Mouse (Mus musculus): ENCODE measurements around the gene Kif5c. TPM values are rescaled to one million over a fixed set of nuclear protein-coding genes. Genes with fewer than 3 reads are reported as not detected.

Kif5c gene
- 100 to 1,000 TPM; 500 to 512 TPM for total RNA-seq (2021)

- DNase-seq, result peak; percentile 94
These were observed at the start of gene Kif5c for GRCm38 (mm10) chr2:49618829-49619718. Gene Kif5c (plus strand): TSS chr2:49619298.

GRCm38 (mm10) chr2:49569862-49570777 is 49.0 kb upstream of the Kif5c start:
- DNase-seq, result peak; percentile 36 to 42

- no peak for DNase-seq
These were observed 48.4 kb upstream of the Kif5c start for GRCm38 (mm10) chr2:49570778-49571101.

- no peak for DNase-seq
These were observed 47.8 kb upstream of the Kif5c start for GRCm38 (mm10) chr2:49571159-49571920.

GRCm38 (mm10) chr2:49572111-49572642 is 46.9 kb upstream of the Kif5c start:
- DNase-seq, result peak; percentile 49 to 54

- no peak for DNase-seq
These were observed 46.4 kb upstream of the Kif5c start for GRCm38 (mm10) chr2:49572684-49573083.

- no peak for DNase-seq
These were observed 45.8 kb upstream of the Kif5c start for GRCm38 (mm10) chr2:49573282-49573681.

GRCm38 (mm10) chr2:49580585-49580984 is 38.5 kb upstream of the Kif5c start:
- no peak for DNase-seq

GRCm38 (mm10) chr2:49582546-49582945 is 36.6 kb upstream of the Kif5c start:
- DNase-seq, result no peak

GRCm38 (mm10) chr2:49583311-49583710 is 35.8 kb upstream of the Kif5c start:
- no peak for DNase-seq

- DNase-seq, result no peak
These were observed 28.6 kb upstream of the Kif5c start for GRCm38 (mm10) chr2:49590450-49590849.

- DNase-seq, result no peak
These were observed 26.2 kb upstream of the Kif5c start for GRCm38 (mm10) chr2:49592926-49593325.

GRCm38 (mm10) chr2:49594886-49595285 is 24.2 kb upstream of the Kif5c start:
- no peak for DNase-seq

GRCm38 (mm10) chr2:49596318-49596717 is 22.8 kb upstream of the Kif5c start:
- DNase-seq, result no peak

GRCm38 (mm10) chr2:49600021-49600681 is 18.9 kb upstream of the Kif5c start:
- no peak for DNase-seq

- no peak for DNase-seq
These were observed 16.2 kb upstream of the Kif5c start for GRCm38 (mm10) chr2:49602791-49603349.

- peak; percentile 20 to 35 for DNase-seq
These were observed 9.5 kb upstream of the Kif5c start for GRCm38 (mm10) chr2:49609611-49610010.

- no peak for DNase-seq
These were observed 2.3 kb upstream of the Kif5c start for GRCm38 (mm10) chr2:49616765-49617164.

- peak in 1 of 2 experiments; percentile 38 for DNase-seq
These were observed 823 bp downstream of the Kif5c start for GRCm38 (mm10) chr2:49619719-49620522.

GRCm38 (mm10) chr2:49620626-49621117 is 1.6 kb downstream of the Kif5c start:
- DNase-seq, result peak; percentile 44 to 63
